Mouse (Mus musculus) cerebellum, postnatal 14 days (tissue): Measurements from ENCODE around the gene Lama5.

Experiments
- DNase-seq, 2 experiments: peaks; one replicate each; pipeline ENCODE4 v3.0.0; 2021; ENCODE audit warnings: mixed read lengths in 2 of 2

The Lama5 gene

GRCm38 (mm10) chr2:180254436-180255209, 29.0 kb upstream of the Lama5 start:
- peak in 1 of 2 experiments; percentile 29 for DNase-seq

- DNase-seq, result no peak
Observed at GRCm38 (mm10) chr2:180251838-180252237, 26.2 kb upstream of the Lama5 start.

- peak; percentile 90 to 93 for DNase-seq
Observed at GRCm38 (mm10) chr2:180250930-180251611, 25.4 kb upstream of the Lama5 start.

GRCm38 (mm10) chr2:180248947-180249660, 23.4 kb upstream of the Lama5 start:
- no peak for DNase-seq

- DNase-seq, result no peak
Observed at GRCm38 (mm10) chr2:180247916-180248315, 22.3 kb upstream of the Lama5 start.

- DNase-seq, result no peak
Observed at GRCm38 (mm10) chr2:180243108-180243507, 17.4 kb upstream of the Lama5 start.

- DNase-seq, result no peak
Observed at GRCm38 (mm10) chr2:180238591-180238990, 12.9 kb upstream of the Lama5 start.

GRCm38 (mm10) chr2:180237601-180238345, 12.1 kb upstream of the Lama5 start:
- no peak for DNase-seq

GRCm38 (mm10) chr2:180236930-180237329, 11.3 kb upstream of the Lama5 start:
- DNase-seq, result no peak

- no peak for DNase-seq
Observed at GRCm38 (mm10) chr2:180236500-180236899, 10.8 kb upstream of the Lama5 start.

GRCm38 (mm10) chr2:180235788-180236187, 10.1 kb upstream of the Lama5 start:
- no peak for DNase-seq

GRCm38 (mm10) chr2:180234980-180235379, 9.3 kb upstream of the Lama5 start:
- DNase-seq, result no peak

GRCm38 (mm10) chr2:180234353-180234752, 8.7 kb upstream of the Lama5 start:
- DNase-seq, result no peak

GRCm38 (mm10) chr2:180233101-180233904, 7.6 kb upstream of the Lama5 start:
- no peak for DNase-seq

GRCm38 (mm10) chr2:180230482-180230881, 4.8 kb upstream of the Lama5 start:
- no peak for DNase-seq

GRCm38 (mm10) chr2:180229129-180229528, 3.5 kb upstream of the Lama5 start:
- no peak for DNase-seq

- no peak for DNase-seq
Observed at GRCm38 (mm10) chr2:180228592-180228991, 2.9 kb upstream of the Lama5 start.

GRCm38 (mm10) chr2:180228060-180228458, 2.4 kb upstream of the Lama5 start:
- no peak for DNase-seq

- peak; percentile 47 to 65 for DNase-seq
Observed at GRCm38 (mm10) chr2:180227262-180228059, 1.8 kb upstream of the Lama5 start.

GRCm38 (mm10) chr2:180225044-180225761, 456 bp downstream of the Lama5 start:
- no peak for DNase-seq
